Mouse (Mus musculus): ENCODE measurements around the gene Mlh3.

Mlh3 gene

DNA sequence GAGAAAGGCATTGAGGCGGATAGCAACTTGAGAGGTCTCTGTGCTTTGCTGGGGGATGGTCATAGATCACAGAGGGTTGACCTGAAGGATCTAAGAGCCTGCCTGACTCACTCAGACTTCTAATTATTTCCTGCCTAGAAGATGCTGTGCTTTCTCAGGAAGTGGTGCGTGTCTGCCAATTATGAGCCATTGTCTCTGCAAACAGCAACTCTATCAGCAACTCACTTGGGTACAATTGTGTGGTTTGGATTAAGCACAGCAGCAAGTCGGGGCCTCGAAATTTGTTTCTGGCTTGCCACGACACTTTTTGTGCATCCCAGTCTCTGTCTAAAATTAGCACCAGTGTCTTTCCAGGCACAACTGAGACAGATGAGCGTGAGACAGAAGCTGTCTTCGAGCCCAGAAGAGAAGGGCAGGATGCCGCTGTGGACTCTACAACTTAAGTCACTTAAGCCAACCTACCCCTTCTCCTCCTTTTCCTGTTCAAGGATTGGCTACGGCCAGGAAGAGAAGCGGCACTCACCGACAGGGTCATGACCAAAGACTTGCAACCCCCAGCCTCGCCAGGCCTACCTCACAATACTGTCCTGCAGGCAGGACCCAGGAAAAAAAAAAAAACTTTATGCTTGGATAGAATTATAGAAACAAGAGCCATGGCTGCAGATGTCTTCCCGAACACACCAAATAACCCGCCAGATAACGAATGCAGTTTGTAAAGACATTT lies 42.4 kb downstream of the Mlh3 start:
- no peak for DNase-seq (ENCODE audit: low spot score in 2 of 2)

DNA sequence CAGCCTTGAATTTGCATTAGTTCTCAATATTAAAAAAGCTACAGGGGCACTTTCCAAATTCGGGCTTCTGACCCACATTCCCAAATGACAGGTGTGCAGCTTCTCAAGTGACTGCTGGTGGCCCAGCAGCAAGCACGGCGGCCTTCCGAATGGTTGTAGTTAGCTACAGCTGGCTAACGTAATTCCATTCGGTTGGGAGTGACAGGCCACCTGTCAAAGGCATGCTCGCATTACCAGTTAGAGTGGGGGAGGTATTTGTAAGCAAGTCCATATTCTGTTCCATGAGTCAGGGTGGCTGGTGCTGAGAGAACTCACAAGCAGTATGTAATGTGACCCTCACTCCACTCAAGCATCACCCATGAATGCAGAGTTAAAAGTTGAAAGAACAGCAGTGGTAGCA lies 43.2 kb downstream of the Mlh3 start:
- DNase-seq (ENCODE audit: low spot score in 2 of 2): no peak

DNA sequence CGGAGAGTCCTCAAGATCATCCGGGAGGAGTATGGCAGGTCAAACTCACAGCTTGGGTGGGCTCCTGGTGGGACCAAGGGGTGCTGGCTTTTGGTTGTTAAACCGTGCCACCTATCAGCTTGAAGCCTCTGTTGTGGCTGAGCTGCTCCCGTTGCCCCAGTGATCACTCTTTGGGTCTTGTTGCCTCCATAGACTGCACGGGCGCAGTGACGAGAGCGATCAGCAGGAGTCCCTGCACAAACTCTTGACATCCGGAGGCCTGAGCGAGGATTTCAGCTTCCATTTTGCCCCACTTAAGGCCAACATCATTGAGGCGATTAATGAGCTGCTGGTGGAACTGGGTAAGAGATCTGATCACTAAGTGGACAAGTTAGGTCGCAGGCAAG lies 50.5 kb downstream of the Mlh3 start:
- DNase-seq (ENCODE audit: low spot score in 2 of 2): no peak

DNA sequence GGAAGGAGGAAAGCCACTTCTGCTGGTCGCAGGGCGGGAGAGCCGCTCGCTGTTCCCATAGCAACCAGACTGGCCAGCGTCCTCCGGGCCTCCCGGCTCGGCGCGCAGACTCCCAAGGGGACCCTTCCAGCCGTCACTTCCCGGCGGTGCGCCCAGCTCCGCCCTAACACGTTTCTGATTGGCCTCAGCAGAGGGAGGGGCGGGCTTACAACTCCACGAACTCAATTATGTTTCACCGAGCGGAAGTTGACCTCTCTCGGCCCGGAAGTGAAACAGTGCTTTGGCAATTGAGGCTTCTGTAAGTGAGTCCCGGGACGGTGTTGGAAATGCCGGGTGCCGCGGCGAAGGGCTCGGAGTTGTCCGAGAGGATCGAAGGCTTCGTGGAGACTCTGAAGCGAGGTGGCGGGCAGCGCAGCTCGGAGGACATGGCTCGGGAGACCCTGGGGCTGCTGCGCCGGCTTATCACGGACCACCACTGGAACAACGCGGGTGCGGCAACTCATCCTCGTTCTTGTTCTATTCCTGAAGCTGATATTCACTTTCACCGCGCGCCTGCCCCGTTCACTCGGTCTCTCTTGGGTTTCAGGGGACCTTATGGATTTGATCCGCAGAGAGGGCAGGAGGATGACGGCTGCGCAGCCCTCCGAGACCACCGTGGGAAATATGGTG lies 51.0 kb downstream of the Mlh3 start, which contains the start of gene Eif2b2:
Gene Eif2b2, plus strand, starts transcription at position 246 of the 669 bp plus-strand sequence.
- DNase-seq (ENCODE audit: low spot score in 2 of 2): peak; percentile 98 to 99

DNA sequence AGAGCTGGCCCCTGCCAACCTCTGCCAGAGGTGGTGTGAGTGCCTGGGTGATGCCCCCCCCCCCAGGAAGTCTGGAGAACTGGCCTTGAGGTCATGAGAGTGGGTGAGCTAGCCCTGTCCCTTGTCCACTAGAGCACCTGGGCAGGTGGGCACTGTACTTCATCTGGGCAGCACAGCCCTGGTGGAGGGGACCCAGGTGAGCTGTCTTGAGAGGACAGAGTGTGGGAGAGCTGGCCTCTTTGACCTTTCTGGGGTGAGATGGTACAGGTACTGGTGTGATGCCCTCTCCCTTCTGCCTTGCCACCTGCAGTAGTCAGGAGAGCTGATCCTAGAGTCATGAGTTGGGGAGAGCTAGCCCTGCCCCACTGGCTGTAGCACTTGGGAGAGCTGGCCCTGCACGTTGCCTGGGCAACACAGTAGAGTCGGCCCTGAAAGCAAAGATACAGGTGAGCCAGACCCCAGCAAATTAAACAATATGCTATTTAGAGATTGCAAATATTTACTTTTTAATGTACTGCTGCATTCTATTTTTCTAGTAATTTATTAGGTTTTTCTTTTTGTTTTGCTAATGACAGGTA lies 52.6 kb downstream of the Mlh3 start:
- no peak for DNase-seq (ENCODE audit: low spot score in 2 of 2)

DNA sequence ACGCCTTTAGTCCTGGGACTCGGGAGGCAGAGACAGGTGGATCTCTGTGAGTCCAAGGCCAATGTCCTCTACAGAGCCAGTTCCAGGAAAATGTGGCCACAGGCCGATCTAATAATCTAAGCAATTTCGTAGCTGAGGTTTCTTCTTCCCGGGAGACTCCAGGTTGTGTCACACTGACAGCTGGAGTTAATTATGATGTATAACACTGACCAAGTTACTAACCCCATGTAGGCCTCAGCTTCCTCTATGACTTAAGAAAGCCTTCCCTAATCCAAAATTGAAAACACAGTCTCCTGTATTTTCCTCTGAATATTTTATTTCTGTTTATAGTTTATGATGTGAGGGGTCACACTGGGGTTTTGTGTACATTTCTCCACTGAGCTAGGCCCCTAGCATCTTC lies 55.4 kb downstream of the Mlh3 start:
- DNase-seq (ENCODE audit: low spot score in 2 of 2): no peak

DNA sequence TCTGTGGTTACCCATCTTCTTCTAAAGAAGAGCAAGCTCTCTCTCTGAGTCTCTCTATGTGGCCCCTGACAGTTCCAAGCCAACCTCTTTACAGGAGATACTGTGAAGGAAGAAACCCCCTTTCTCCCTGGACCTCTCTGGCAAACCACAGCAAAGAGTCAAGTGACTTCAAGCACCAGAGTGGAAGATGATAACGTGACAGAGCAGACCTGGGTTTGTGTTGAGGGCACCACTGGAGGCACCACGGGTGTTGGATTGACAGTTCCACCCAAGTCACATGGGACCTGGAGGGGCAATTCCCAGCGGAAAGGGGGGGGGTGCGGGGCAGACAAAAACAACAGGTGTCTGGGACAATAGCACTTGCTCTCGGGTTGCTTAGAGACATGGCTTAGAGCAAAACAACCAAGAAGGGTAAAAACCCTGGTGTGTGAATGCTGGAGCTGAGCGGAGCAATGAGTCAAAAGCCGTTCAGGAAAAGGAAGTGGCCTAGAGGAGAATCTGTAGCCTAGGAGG lies 61.7 kb downstream of the Mlh3 start:
- DNase-seq (ENCODE audit: low spot score in 2 of 2): no peak

DNA sequence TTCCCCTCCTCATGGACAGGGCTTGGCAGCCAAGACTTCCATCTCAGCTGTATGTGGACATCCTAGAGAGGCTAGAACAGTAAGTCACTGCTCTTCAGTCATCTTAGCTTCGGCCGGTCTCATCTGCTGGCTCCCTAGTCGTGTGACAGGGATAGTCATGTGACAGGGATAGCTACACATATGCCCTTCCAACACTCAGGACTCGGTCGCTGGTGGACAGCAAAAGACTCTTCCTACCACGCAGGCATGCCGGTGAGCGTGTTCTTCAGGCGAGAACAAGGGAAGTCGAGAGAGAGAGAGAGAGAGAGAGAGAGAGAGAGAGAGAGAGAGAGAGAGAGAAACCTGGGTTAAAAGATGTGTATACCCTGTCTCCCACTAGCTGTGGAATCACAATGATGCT lies 65.0 kb downstream of the Mlh3 start:
- no peak for DNase-seq (ENCODE audit: low spot score in 2 of 2)

DNA sequence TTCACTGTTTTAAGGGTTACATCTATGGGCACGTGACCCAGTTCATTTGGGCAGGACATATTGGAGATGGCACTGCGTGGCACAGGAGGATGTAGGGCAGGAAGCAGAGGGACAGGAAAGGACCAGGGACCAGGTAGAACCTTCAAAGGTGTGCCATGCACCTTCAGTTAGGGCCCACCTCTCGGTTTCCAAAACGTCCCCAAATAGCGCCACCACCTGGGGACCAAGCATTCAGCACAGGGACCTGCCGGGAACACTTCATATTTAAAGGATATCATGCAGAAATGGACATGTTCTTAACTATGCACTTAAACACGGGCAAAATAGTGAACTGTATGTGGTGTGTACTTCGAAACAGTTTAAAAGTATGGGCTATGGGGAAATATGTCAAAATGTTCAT lies 66.3 kb downstream of the Mlh3 start:
- no peak for DNase-seq (ENCODE audit: low spot score in 2 of 2)

DNA sequence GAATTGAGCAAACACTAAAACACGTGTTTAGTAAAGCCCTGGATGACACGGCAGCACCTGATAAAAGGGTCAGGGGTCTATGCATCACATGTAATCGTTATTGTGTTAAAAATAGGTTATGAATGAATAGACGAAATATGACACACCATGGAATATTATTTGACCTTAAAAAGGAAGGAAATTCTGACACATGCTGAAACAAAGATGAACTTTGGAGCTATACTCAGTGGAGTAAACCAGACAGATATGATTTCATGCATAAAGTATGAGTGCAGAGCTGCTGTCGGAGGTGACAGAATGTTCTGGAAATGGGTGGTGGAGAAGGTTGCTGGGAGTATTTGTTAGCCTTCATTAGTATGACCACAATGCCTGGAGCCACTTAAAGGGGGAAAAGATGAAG lies 66.7 kb downstream of the Mlh3 start:
- no peak for DNase-seq (ENCODE audit: low spot score in 2 of 2)

DNA sequence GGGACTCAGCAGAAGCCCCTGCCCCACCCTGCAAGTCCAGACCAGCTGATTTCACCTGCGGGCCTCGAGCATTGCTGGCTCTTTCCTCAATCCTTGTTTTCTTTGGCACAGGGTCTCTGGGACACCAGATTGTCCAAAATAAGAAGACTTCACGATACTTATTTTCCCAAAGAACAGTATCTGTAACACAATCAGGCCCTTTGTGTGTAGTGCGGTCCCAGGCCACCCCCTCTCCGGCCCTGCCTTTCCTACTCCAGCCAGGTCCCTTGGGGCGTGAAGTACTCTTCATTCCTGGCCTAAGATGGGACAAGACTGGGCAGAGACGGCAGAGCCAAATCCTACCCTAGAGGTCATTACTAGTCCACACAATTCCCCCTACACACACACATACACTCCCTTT lies 68.2 kb downstream of the Mlh3 start:
- no peak for DNase-seq (ENCODE audit: low spot score in 2 of 2)

DNA sequence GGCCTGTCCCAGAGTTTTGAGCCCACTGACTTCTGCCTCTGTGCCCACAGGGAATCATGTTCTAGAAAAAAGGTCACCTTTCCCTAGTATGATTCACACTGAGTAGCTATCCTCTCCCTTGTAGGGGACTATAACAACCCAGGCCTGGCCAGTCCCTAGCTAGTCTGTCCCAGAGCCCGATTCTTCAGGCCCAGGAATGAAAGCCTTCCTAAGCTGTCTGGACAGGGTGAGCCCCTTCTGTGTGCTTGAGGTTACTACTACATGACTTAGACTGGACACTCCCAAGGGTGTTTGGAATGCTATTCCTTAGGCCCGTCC lies 68.6 kb downstream of the Mlh3 start:
- no peak for DNase-seq (ENCODE audit: low spot score in 2 of 2)

DNA sequence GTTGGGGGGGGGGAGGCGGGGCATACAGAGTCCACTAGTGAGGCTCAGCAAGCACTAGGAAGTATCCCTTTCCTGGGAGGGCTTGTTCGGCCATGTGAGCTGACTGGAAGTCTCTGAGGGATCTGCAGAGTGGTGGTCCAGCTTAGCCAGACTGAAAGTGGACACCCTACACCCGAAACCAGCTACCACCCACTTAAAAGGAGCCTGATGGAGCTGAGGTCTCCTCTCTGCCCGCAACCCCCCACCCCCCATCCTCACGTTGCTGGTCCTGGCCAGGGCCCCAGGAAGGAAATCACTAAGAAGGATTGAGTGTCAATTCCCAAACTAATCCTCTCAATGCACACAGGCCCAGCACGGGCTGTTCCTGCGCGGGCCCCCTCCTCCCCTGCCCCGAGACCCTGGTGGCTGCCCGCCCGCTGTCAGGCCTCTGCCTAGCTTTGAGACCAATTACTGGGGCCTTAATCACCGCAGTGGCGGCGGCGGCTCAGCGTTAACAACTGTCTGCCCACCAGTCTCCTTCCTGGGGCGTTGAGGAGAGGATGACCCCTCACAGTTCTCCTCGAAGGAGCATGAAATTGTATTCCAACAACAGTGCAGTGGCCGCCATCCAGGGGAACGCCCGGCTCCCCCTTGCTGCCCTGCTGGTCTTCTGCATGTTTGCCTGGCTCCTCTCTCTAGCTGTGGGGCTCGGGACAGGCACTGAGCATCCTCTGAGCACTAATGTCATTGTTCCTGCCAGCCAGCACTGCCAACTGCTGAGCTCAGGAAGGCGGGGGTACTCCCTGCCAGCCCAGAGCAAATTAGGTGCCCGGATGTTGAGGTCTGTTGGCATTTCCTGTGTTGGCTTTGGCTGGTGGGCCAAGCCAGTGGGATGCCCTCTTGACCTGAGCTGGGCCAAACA lies 69.2 kb downstream of the Mlh3 start:
- no peak for DNase-seq (ENCODE audit: low spot score in 2 of 2)

DNA sequence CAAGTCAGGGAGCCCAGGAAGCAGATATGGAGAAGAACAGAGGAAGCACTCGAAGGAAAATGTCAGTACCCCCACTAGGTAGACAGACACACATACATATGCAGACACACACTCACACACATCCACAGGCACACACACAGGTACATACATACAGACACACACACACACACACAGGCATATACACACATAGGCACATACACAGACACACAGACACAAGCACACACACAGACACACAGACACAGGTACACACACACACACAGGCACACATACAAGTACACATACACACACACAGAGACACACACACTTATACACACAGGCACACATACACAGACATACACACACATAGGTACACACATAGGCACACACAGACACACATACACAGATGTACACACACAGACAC lies 70.4 kb downstream of the Mlh3 start:
- no peak for DNase-seq (ENCODE audit: low spot score in 2 of 2)

DNA sequence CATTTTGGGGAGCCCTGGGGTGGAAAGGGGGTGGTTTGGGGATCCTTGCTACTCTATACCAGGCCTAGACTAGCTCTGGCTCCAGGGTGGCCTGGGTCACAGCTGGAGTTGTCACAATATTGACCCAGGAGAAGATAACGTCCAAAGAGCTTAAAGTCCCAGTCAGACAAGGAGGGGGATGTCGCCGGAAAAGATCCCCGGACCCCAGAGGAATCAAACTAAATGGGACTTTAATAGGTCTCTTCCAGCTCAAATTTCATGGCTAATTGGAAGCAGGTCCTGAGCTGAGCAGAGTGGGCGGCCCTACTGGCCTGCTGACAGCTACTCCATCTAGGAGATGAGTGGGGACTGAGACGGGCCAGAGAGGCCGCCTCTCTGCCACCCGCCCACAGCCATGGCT lies 72.5 kb downstream of the Mlh3 start:
- no peak for DNase-seq (ENCODE audit: low spot score in 2 of 2)

DNA sequence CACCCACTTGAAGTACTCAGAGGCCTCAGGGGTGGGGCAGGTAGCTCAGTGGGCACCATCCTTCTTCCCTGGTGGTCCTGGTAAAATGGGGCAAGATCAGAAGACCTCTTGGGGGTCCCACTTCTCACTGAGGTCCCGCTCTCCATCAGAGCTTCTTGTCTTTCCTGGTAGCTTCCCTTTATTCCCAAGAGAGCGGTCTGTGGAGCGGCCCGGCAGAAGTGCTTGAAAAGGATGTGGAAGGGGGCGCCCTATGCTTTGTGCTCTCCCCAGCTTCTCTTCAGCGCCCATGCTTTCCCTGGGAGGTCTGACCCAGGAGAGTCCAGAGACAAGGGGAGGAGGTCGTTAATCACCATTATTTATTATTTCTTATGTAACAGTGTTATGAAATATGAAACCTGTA lies 73.0 kb downstream of the Mlh3 start:
- DNase-seq (ENCODE audit: low spot score in 2 of 2): no peak

DNA sequence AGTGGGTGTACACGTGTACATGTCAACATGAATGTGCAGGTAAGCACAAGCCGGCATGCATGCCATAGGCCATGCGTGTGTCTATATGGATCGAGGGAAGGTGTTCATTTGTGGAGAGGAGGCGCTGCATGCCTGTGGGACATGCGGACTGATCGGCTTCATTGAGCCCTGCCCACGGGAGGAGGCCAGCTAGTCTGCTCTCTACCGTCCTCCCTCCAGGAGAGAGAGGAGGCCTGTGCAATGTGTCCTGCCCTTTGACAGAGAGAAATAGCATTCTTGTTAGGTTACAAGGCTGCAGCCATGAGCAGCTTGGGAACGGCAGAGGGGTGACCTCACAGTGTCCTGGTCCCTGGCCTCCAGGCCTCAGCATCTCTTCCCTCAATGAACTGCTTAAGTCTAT lies 74.2 kb downstream of the Mlh3 start:
- DNase-seq (ENCODE audit: low spot score in 2 of 2): no peak

DNA sequence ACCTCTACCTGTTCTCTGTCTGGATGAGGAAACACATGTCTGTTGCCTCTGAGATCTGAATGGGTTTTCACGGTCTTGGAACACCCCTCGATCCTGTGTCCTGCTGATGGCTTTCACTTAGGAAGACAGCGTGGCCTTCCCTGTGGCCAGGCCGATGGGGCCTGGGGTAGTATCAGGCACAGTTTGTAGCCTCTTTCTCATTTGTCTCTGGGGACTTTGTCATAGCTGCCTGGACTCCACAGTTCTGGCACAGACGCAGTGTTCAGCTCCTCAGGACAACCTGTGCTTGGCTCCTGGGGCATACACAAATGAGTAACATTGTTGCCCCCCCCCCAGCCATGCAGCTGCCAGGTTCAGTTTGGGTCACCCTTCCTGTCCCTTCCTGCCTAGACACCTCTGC lies 75.3 kb downstream of the Mlh3 start:
- no peak for DNase-seq (ENCODE audit: low spot score in 2 of 2)

DNA sequence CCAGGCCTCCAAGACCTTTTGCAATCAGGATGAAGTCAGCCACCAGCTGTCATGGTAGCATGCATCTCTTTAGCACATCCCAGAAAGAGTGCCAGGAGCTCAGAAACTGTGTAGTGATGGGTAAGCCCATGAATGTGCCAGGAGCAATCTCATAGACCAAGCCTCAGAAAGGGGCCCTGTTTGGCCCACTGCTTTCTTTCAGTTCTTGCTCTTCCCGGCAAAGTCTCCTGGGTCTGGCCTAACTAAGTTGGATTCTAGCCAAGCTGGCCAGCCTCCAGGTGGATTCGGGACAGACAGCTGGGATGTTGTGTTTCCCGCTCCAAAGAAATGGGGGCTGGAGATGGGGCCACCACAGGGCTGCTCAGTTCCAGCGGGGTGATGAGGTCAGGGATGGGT lies 75.8 kb downstream of the Mlh3 start:
- DNase-seq (ENCODE audit: low spot score in 2 of 2): peak; percentile 44 to 71

DNA sequence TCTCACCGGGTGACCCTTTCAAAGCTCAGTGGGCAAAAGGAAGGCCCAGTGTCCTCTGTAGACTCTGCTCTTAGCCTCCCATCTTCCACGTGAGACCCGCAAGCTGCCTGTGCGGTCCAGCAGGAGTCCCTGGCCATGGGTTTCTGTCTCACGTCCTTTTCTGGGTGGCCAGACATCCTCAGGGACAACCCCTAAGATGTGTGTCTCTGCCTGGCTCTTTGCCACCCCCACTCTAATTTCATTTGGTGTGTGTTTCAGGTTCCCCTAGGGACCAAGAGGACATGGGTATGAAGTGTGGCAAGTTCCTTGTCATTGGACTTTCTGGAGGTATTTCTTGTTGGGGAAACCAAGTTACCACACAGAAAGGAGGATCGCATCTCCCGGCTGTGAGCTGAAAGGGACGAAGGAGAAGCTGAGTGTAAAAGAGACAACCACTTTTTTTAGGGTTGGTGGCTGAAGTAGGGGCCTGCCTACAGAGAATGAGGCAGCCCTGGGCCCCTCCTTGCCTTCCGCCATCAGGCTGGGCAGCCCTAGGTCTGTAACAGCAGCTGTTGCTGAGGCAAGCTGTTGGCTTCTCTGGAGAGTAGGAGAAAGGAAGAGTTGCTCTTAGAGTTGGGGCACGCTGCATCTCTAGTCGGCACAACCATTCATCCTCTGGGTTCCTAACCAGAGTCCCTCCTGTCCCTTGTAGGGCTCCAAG lies 76.3 kb downstream of the Mlh3 start:
- no peak for DNase-seq (ENCODE audit: low spot score in 2 of 2)

DNA sequence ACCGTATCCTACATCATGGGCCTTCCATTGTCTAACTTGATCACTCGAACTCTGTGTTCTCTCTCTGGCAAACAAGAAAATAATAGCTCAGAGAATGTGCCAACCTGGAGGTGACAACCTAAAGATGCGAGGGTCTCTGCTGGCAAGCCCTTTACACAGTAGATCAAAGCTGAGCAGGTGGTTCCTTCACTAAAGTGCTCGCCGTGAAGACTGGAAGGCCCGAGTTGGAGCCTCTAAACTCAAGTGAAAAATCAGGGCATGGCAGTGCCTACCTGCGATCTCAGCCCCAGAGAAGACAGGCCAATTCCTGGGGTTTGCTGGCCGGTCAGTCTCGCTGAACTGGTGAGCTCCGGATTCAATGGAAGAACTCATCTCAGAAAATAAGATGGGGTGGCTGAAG lies 77.3 kb downstream of the Mlh3 start:
- DNase-seq (ENCODE audit: low spot score in 2 of 2): no peak

Data from urinary bladder, postnatal 36 days (tissue).